Mouse (Mus musculus) midbrain, embryonic 14.5 days (tissue): ENCODE results near the gene Gm21149. TPM values are rescaled to one million over a fixed set of nuclear protein-coding genes. Genes with fewer than 3 reads are reported as not detected.
"Not testable (repeated sequence)": the region's sequence is repeated elsewhere in the genome, so short reads cannot be mapped to it uniquely, and the experiment has no call there.

ENCODE experiments used
- ATAC-seq: fragments of 200-750 bp; cut with Nextera tagmentation; 2 replicates; pipeline ENCODE4 v1.8.0; 2017; ENCODE audit warnings: moderate number of reproducible peaks, moderate library complexity; ENCODE audit not compliant: low FRiP score, low TSS enrichment
- DNase-seq: peaks from one replicate; pipeline ENCODE4 v3.0.0-alpha.2; 2015
- H3K27ac ChIP-seq: fragments of 300-500 bp; sonication (generic); replicated peaks from 2 replicates; pipeline ENCODE4 v1.5.1; 2014; ENCODE audit warnings: mild to moderate bottlenecking, low read depth, low read length, moderate library complexity
- H3K27me3 ChIP-seq: fragments of 300-500 bp; sonication (generic); 2 replicates; pipeline ENCODE4 v1.6.1; 2014; ENCODE audit warnings: low read length, control low read depth, mixed read lengths; ENCODE audit not compliant: control insufficient read depth, insufficient read depth
- H3K36me3 ChIP-seq: fragments of 300-500 bp; sonication (generic); 2 replicates; pipeline ENCODE4 v1.6.1; 2014; ENCODE audit warnings: low read length, control low read depth; ENCODE audit not compliant: control insufficient read depth, insufficient read depth
- H3K4me1 ChIP-seq: fragments of 300-500 bp; sonication (generic); 2 replicates; pipeline ENCODE4 v1.6.1; 2014; ENCODE audit warnings: mild to moderate bottlenecking, antibody characterized with exemption, low read length, control low read depth; ENCODE audit not compliant: control insufficient read depth, insufficient read depth
- H3K4me2 ChIP-seq: fragments of 300-500 bp; sonication (generic); 2 replicates; pipeline ENCODE4 v1.6.1; 2014; ENCODE audit warnings: mild to moderate bottlenecking, low read length, moderate library complexity
- H3K4me3 ChIP-seq: fragments of 300-500 bp; sonication (generic); replicated peaks from 2 replicates; pipeline ENCODE4 v1.5.1; 2014; ENCODE audit warnings: low read depth, low read length
- H3K9ac ChIP-seq: fragments of 300-500 bp; sonication (generic); replicated peaks from 2 replicates; pipeline ENCODE4 v1.6.1; 2014; ENCODE audit warnings: mild to moderate bottlenecking, low read length, moderate library complexity
- H3K9me3 ChIP-seq: fragments of 300-500 bp; sonication (generic); 2 replicates; pipeline ENCODE4 v1.6.1; 2016; ENCODE audit warnings: low read length, control low read depth, mixed read lengths; ENCODE audit not compliant: control insufficient read depth
- WGBS: fragments of 180-500 bp; shearing (Covaris S2); extraction: QIAGEN DNeasy Blood & Tissue Kit; methylation state at CpG from one replicate; pipeline ENCODE4 v1.1.7; 2014; 5-methylcytosine and 5-hydroxymethylcytosine counted together
- polyA plus RNA-seq: library from polyadenylated mRNA; unstranded; fragments of >200 nt; fragmentation: Nextera tagmentation; extraction: Ambion mirVana; gene quantifications from 2 replicates; pipeline ENCODE4 v1.2.1, GENCODE M21; 2014

Gene Gm21149
- polyA plus RNA-seq, 1 experiment from 2014 or later: not detected

DNA sequence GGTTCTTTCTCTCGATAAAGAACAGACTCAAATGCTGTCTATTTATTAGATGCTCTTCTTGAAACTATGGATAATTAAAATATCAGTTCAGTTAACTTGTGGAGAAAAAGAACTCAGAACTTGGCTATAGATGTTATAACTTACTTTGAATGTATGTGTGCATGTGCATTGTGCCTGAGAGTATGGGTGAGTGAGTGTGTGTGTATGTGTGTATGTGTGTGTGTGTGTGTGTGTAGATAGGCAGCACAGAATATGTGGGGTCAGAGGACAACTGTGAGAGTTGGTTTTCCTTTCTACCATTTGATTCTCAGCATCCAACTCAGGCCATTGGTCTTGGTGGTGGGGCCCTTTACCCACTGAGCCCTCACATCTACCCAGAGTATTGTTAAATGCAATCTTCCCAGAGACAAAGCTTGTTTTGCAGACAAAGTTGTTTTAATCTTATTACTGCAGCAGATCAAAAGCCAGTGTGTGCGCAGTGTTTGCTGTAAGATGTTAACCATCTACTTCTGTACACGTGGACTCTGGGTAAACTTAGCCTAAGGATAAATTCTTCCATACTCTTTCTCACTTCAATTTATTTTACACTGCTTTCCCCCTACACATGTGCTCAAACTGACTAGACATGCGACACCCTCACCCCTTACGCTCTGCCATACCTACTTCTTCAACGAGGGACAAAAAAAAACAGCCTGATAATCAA is 31.6 kb upstream of the Gm21149 start:
- not testable (repeated sequence) for H3K27me3 ChIP-seq, H3K4me3 ChIP-seq, H3K4me2 ChIP-seq, H3K4me1 ChIP-seq, H3K27ac ChIP-seq, H3K36me3 ChIP-seq, H3K9ac ChIP-seq
- 67% methylated on average over 6 of the region's 6 CpGs for WGBS
- peaks cover 37% of the 10 kb centered on the region for H3K9me3 ChIP-seq
- ATAC-seq (peak; percentile 76), DNase-seq (peak; percentile 3)

DNA sequence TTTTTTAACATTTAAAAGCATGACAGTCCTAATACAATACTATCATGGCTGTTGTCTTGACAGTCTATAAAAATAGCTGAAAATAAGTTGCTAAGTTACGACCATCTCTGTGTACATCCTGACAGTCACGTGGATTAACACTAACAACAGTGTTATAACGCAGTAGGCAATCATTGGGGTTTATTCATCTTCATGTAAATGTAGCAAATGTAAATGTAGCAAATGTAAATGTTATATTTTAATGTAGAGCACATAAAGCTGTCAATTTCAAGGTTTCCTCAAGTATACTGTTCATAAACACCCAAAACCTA is 30.9 kb upstream of the Gm21149 start:
- peaks cover 36% of the 10 kb centered on the region for H3K9me3 ChIP-seq
- no peaks in the 10 kb centered on the region for H3K36me3 ChIP-seq
- no peaks in the 10 kb centered on the region for H3K4me1 ChIP-seq
- WGBS: 72% methylated on average over 3 of the region's 3 CpGs
- DNase-seq: no peak
- H3K9ac ChIP-seq: no peak overlapping the region
- peak; percentile 37 for ATAC-seq
- H3K27me3 ChIP-seq: no peaks in the 10 kb centered on the region
- no peak overlapping the region for H3K4me3 ChIP-seq
- H3K4me2 ChIP-seq: no peak overlapping the region
- no peak overlapping the region for H3K27ac ChIP-seq

DNA sequence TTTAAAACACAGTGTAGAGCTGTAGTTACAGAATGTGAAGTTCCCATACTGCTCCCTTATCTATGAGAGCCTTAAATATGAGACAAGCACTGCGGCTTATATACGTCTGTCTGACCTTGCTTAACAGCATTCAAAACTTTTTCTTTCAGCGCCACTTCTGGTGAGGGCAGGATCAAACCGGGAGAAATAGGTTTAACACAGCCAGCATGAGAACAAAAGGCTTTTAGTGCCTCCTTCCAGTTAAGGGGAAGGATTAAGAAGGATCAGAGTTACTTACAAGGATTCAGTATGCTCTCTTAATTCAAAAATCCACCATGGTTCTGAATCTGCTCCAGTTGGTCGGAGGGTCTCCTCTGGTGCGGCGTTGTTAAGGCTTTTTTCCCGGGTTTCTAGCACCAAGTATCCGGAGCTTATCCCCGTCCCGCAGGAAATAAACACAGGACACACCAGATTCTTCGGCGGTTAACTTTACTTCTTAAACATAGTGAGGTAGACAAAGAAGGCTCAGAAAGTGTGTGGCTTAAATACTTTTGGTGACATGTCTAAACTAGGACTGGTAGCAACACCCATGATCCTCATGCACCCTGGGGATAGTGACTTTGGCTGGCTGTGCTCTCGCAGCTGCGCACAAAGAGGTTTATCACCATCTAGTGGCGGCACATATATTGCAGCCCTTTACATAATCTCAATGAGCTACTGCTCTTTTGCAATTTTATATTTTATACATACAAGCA is 30.4 kb upstream of the Gm21149 start:
- ATAC-seq (peak; percentile 73; the same call in 1 of the 2 replicates), DNase-seq (peak; percentile 78)
- H3K9me3 ChIP-seq: peaks cover 33% of the 10 kb centered on the region
- no peaks in the 10 kb centered on the region for H3K27me3 ChIP-seq
- 49% methylated on average over 16 of the region's 16 CpGs for whole genome bisulfite sequencing
- no peak overlapping the region for H3K27ac ChIP-seq
- no peaks in the 10 kb centered on the region for H3K4me1 ChIP-seq
- no peaks in the 10 kb centered on the region for H3K36me3 ChIP-seq
- H3K4me3 ChIP-seq: peak overlapping the region; percentile 1; the same call in 1 of the 2 replicates
- H3K9ac ChIP-seq: no peak overlapping the region
- H3K4me2 ChIP-seq: peak overlapping the region; percentile 18

DNA sequence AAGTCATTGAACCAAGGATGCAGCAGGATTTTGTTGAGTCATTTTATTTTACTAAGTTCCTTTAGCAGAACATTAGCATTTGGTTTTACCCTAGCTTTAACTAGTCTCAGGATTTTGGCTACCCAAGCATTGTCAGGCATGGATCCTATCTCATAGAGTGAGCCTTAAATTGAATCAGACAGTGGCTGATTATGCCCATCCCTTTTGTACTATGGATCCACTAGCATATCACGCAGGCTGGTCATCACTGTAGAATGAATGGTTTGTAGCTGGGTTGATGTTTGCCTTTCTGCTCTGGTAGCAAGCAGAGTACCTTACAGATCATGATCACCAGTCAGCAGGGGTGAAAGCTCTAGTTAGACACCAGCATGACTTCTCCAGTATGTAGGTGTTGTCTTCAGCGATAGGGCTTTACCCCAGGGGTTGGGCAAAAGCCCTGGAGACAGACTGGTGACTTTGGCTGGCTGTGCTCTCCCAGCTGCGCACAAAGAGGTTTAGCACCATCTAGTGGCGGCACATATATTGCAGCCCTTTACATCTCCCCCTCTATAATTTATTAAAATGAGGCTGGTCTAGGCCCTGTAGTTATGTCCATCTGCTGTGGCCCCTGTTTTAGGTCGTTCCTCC is 22.6 kb upstream of the Gm21149 start:
- not testable (repeated sequence) for H3K27ac ChIP-seq, H3K4me3 ChIP-seq, H3K4me1 ChIP-seq, H3K36me3 ChIP-seq, H3K27me3 ChIP-seq, H3K4me2 ChIP-seq, H3K9ac ChIP-seq, DNase-seq
- WGBS: 41% methylated on average over 5 of the region's 5 CpGs
- H3K9me3 ChIP-seq: peaks cover 16% of the 10 kb centered on the region
- ATAC-seq: peak; percentile 90

DNA sequence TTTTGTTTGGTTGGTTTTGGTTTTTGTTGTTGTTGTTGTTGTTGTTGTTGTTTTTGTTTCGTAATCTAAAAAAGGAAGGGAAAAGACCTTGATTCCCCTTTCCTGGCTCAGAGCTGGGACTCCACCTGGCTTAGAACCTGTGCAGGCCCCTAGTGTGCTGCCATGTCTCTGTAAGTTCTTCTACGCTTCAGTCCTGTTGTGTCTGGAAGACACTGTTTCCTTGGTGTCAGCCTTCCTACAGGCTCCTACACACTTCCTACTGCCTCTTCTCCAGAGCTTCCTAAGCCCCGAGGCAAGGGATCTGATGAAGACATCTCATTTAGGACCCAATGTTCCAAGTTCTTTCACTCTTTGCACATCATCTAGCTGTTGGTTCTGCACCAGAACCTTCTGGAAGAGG is 22.0 kb upstream of the Gm21149 start:
- not testable (repeated sequence) for H3K4me2 ChIP-seq, H3K27me3 ChIP-seq, H3K9ac ChIP-seq, H3K4me1 ChIP-seq, H3K27ac ChIP-seq, H3K36me3 ChIP-seq, H3K4me3 ChIP-seq, DNase-seq
- peaks cover 19% of the 10 kb centered on the region for H3K9me3 ChIP-seq
- WGBS: 75% methylated on average over 3 of the region's 3 CpGs
- peak; percentile 73 for ATAC-seq

DNA sequence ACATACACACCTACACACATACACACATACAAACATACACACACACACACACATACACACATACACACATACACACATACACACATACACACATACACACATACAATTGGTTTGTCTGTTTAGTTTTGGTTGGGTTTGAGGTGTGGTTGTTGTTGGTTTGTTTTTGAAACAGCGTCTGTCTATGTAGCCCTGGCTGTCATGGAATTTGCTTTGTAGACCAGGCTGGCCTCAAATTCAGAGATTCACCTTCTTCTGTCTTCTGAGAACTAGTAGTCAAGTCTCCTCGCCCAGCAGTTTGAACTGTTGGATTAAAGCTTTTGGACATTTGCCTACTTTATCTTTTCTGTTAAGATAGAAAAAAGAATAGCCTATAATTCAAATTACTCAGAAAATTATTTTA is 14.6 kb upstream of the Gm21149 start:
- not testable (repeated sequence) for H3K9ac ChIP-seq, H3K4me2 ChIP-seq, H3K27me3 ChIP-seq, H3K36me3 ChIP-seq, H3K4me1 ChIP-seq, DNase-seq, H3K27ac ChIP-seq, H3K4me3 ChIP-seq
- ATAC-seq: peak; percentile 57
- 56% methylated on average over 2 of the region's 2 CpGs for whole genome bisulfite sequencing
- H3K9me3 ChIP-seq: peaks cover 23% of the 10 kb centered on the region

DNA sequence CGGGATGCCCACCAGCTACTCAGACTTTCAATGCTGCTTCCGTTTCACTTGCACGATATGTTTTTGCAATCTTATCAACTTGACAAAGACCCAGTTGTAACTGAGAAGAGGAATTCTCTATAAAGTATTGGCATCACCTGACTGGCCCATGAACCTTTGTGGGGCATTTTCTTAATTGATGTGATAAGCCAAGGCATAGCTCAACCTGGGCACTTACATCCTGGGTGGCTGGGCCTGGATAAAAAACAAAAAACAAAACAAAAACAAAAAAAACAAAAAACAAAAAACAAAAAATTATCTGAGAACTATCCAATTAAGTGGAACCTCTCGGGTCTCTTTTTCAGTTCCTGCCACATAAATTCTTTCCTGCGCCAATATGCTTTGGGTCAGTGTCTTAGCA is 12.4 kb upstream of the Gm21149 start:
- 81% methylated on average over 5 of the region's 5 CpGs for WGBS
- Histone ChIP-seq H3K4me1 (no peaks in the 10 kb centered on the region), H3K9ac (no peak overlapping the region), H3K27ac (no peak overlapping the region), H3K36me3 (no peaks in the 10 kb centered on the region), H3K27me3 (no peaks in the 10 kb centered on the region), H3K4me2 (no peak overlapping the region), H3K9me3 (peaks cover 33% of the 10 kb centered on the region), H3K4me3 (no peak overlapping the region)
- peak; percentile 83 for ATAC-seq
- no peak for DNase-seq

DNA sequence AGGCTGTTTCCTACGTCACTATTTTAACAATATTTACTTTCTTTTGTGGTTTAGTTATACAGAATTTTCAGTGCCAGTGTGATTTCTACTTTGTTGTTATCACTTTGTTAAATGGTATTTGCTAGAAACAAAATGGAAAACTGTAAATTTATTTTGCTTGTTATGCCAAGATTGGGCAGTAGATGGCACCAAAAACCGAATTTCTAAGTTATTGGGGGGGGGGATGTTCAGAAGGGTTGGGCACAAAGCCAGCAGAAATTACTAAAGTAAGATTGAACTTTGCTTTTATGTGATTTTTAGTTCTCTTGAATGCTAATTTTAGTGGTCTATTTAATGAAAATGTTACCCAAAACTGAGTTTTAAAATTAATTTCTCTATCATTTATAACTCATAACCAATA is 8.3 kb upstream of the Gm21149 start:
- WGBS: 23% methylated on average over 2 of the region's 2 CpGs
- H3K4me2 ChIP-seq, H3K4me3 ChIP-seq, ATAC-seq, H3K36me3 ChIP-seq, H3K27me3 ChIP-seq, H3K27ac ChIP-seq, DNase-seq, H3K4me1 ChIP-seq, H3K9ac ChIP-seq: not testable (repeated sequence)
- H3K9me3 ChIP-seq: peaks cover 26% of the 10 kb centered on the region
